8 mouse cellular contexts compared by ENCODE assay signal in the genomic region with DNA sequence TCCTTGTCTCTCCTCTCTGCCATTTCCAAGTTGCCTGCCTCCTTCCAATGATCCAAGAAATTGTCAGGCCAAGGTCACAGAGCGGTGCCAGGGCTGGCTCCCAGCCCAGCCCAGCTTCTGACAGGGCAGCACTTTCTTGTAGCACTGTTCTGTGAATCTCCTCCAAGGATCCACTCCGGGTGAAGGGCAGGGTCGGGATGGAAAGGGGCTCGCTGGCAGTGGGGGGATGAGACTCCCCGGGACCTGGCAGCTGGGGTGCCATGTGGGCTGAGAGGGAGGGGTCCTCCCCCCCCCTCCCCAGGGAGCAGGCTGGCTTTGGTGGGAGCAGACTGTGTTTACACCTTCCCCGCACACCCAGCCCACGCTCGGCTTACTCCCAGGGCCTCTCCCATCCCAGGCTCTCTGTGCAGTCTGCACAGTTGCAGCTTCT. TPM values are rescaled to one million over a fixed set of nuclear protein-coding genes. Genes with fewer than 3 reads are reported as not detected.
A peak's percentile ranks its signal among the peaks of the same experiment; 100 is the strongest.
DNase-seq lines count a peak whose midpoint lies in the region; ATAC-seq lines count a peak whose summit lies in the region.

No protein-coding gene starts in this region.

- H3K4me2 ChIP-seq in heart, embryonic 14.5 days (ENCODE audit: low read length), result no peak overlapping the region

- no peaks in the 10 kb centered on the region for H3K36me3 ChIP-seq in heart, embryonic 14.5 days (ENCODE audit: control insufficient read depth, insufficient read depth, low read length)
- no peaks in the 10 kb centered on the region for H3K36me3 ChIP-seq in forebrain, embryonic 10.5 days (replicated peaks)
- no peaks in the 10 kb centered on the region for H3K36me3 ChIP-seq in limb, embryonic 10.5 days

- DNase-seq in heart, adult 8-10 months (ENCODE audit: low spot score), result no peak
- DNase-seq in adrenal gland, adult 8-10 months, result peak; percentile 74
- no peak for DNase-seq in forebrain, embryonic 10.5 days (ENCODE audit: extremely low spot score, low spot score)
- no peak for DNase-seq in limb, embryonic 10.5 days (ENCODE audit: low spot score)

- ATAC-seq in heart, embryonic 14.5 days (ENCODE audit: insufficient number of reproducible peaks, insufficient read depth, low FRiP score, low read depth), result no peak
- no peak for ATAC-seq in megakaryocyte progenitor cell, adult 5-6 weeks (replicated peaks; ENCODE audit: poor library complexity)
- ATAC-seq in megakaryocyte, adult 5-6 weeks (ENCODE audit: poor library complexity, severe bottlenecking), result no peak
- ATAC-seq in megakaryocyte-erythroid progenitor cell, adult 5-6 weeks (replicated peaks; ENCODE audit: low FRiP score, low TSS enrichment, poor library complexity, severe bottlenecking), result no peak

- 0 out of 4 replicates have a peak overlapping the region, but pooled peaks of 1 of the 2 experiments have one; percentile 10 for H3K27ac ChIP-seq in heart, embryonic 14.5 days (replicated peaks in 1 of 2; ENCODE audit: control insufficient read depth in 1 of 2, insufficient read depth in 1 of 2, low read depth in 2 of 2, low read length in 2 of 2)
- peak overlapping the region; percentile 64 for H3K27ac ChIP-seq in forebrain, embryonic 10.5 days
- H3K27ac ChIP-seq in limb, embryonic 10.5 days, result peak overlapping the region; percentile 63; the same call in 1 of the 2 replicates

- 0 out of 2 replicates have a peak, but pooled peaks cover 5% of the 10 kb centered on the region for H3K27me3 ChIP-seq in heart, embryonic 14.5 days (ENCODE audit: control insufficient read depth, insufficient read depth, low read length)
- peaks cover 53% of the 10 kb centered on the region for H3K27me3 ChIP-seq in forebrain, embryonic 10.5 days (ENCODE audit: poor library complexity, severe bottlenecking)
- peaks cover 34% of the 10 kb centered on the region for H3K27me3 ChIP-seq in limb, embryonic 10.5 days (ENCODE audit: low read depth, poor library complexity, severe bottlenecking)

- H3K4me3 ChIP-seq in heart, embryonic 14.5 days (ENCODE audit: control insufficient read depth in 1 of 2, insufficient read depth in 1 of 2, low read depth in 1 of 2, low read length in 2 of 2), result no peak overlapping the region
- H3K4me3 ChIP-seq in forebrain, embryonic 10.5 days, result no peak overlapping the region
- no peak overlapping the region for H3K4me3 ChIP-seq in limb, embryonic 10.5 days

- H3K9me3 ChIP-seq in heart, embryonic 14.5 days (ENCODE audit: control insufficient read depth, low read length), result no peaks in the 10 kb centered on the region
- no peaks in the 10 kb centered on the region for H3K9me3 ChIP-seq in forebrain, embryonic 10.5 days
- H3K9me3 ChIP-seq in limb, embryonic 10.5 days (replicated peaks), result no peaks in the 10 kb centered on the region

- WGBS in heart, embryonic 14.5 days, result 59% methylated on average over 8 of the region's 8 CpGs
- 61% methylated on average over 8 of the region's 8 CpGs for WGBS in forebrain, embryonic 10.5 days
- WGBS in limb, embryonic 10.5 days, result 58% methylated on average over 8 of the region's 8 CpGs

- peak overlapping the region; percentile 18; the same call in 1 of the 2 replicates for H3K9ac ChIP-seq in heart, embryonic 14.5 days (ENCODE audit: low read length)

- peaks cover 36 to 52% of the 10 kb centered on the region in 2 experiments for H3K4me1 ChIP-seq in heart, embryonic 14.5 days (ENCODE audit: control insufficient read depth in 2 of 2, insufficient read depth in 2 of 2, low read length in 2 of 2)
- H3K4me1 ChIP-seq in forebrain, embryonic 10.5 days, result peaks cover 67% of the 10 kb centered on the region
- peaks cover 73% of the 10 kb centered on the region for H3K4me1 ChIP-seq in limb, embryonic 10.5 days

RNA-seq across cellular contexts. Expression of a gene that starts 7.8 kb away (rescaled TPM):
- polyA plus RNA-seq in heart, embryonic 14.5 days (2014; fragmentation: Nextera tagmentation; extraction: Ambion mirVana), result 5.8 and 6.7 TPM in 2 replicates
- 10 to 100 TPM; 40.6 to 64.1 (median 43.0) TPM for total RNA-seq in heart, adult 8-10 months (2022)
- total RNA-seq in adrenal gland, adult 8-10 months (2022), result 10 to 100 TPM; 33.4 to 64.8 (median 48.2) TPM
- polyA plus RNA-seq in forebrain, embryonic 10.5 days (2016; fragmentation: Nextera tagmentation; extraction: Ambion mirVana), result 2.5 and 2.9 TPM in 2 replicates
- 2.7 and 5.8 TPM in 2 replicates for polyA plus RNA-seq in limb, embryonic 10.5 days (2016; fragmentation: Nextera tagmentation; extraction: Ambion mirVana)
- total RNA-seq in megakaryocyte progenitor cell, adult 5-6 weeks (2015), result not detected in 2 replicates
- total RNA-seq in megakaryocyte progenitor cell, adult 5-6 weeks (2017), result not detected in 2 replicates
- total RNA-seq in megakaryocyte, adult 5-6 weeks (2015), result not detected in 2 replicates
- total RNA-seq in megakaryocyte, adult 5-6 weeks (2017), result not detected in 2 replicates
- not detected in 2 replicates for total RNA-seq in megakaryocyte-erythroid progenitor cell, adult 5-6 weeks (2014; fragmentation: Nextera tagmentation)
- total RNA-seq in megakaryocyte-erythroid progenitor cell, adult 5-6 weeks (2017), result not detected in 2 replicates

RNA-seq across cellular contexts. Expression of a gene that starts 8.6 kb away (rescaled TPM):
- 1.3 and 1.9 TPM in 2 replicates for polyA plus RNA-seq in heart, embryonic 14.5 days (2014; fragmentation: Nextera tagmentation; extraction: Ambion mirVana)
- 1 to 10 TPM; 1.4 to 2.0 (median 1.8) TPM for total RNA-seq in heart, adult 8-10 months (2022)
- 10 to 100 TPM; 16.6 to 27.2 (median 22.8) TPM for total RNA-seq in adrenal gland, adult 8-10 months (2022)
- polyA plus RNA-seq in forebrain, embryonic 10.5 days (2016; fragmentation: Nextera tagmentation; extraction: Ambion mirVana), result 0.62 and 1.1 TPM in 2 replicates
- 0.16 and 0.25 TPM in 2 replicates for polyA plus RNA-seq in limb, embryonic 10.5 days (2016; fragmentation: Nextera tagmentation; extraction: Ambion mirVana)
- 0.47 TPM in 1 of 2 replicates, not detected in the other for total RNA-seq in megakaryocyte progenitor cell, adult 5-6 weeks (2015)
- total RNA-seq in megakaryocyte progenitor cell, adult 5-6 weeks (2017), result 0.17 TPM in 1 of 2 replicates, not detected in the other
- 0.80 TPM in 1 of 2 replicates, not detected in the other for total RNA-seq in megakaryocyte, adult 5-6 weeks (2015)
- not detected in 2 replicates for total RNA-seq in megakaryocyte, adult 5-6 weeks (2017)
- 2.1 TPM in 1 of 2 replicates, not detected in the other for total RNA-seq in megakaryocyte-erythroid progenitor cell, adult 5-6 weeks (2014; fragmentation: Nextera tagmentation)
- not detected in 2 replicates for total RNA-seq in megakaryocyte-erythroid progenitor cell, adult 5-6 weeks (2017)

RNA-seq across cellular contexts. Expression of a gene that starts 35.1 kb away (rescaled TPM):
- 6.4 and 6.6 TPM in 2 replicates for polyA plus RNA-seq in heart, embryonic 14.5 days (2014; fragmentation: Nextera tagmentation; extraction: Ambion mirVana)
- 10 to 100 TPM in 3 of 4 experiments, 1 to 10 TPM in 1; 8.7 to 12.6 (median 10.6) TPM for total RNA-seq in heart, adult 8-10 months (2022)
- total RNA-seq in adrenal gland, adult 8-10 months (2022), result 10 to 100 TPM; 13.3 to 20.5 (median 15.0) TPM
- 3.5 and 4.0 TPM in 2 replicates for polyA plus RNA-seq in forebrain, embryonic 10.5 days (2016; fragmentation: Nextera tagmentation; extraction: Ambion mirVana)
- polyA plus RNA-seq in limb, embryonic 10.5 days (2016; fragmentation: Nextera tagmentation; extraction: Ambion mirVana), result 4.4 and 5.2 TPM in 2 replicates
- 3.7 and 4.9 TPM in 2 replicates for total RNA-seq in megakaryocyte progenitor cell, adult 5-6 weeks (2015)
- total RNA-seq in megakaryocyte progenitor cell, adult 5-6 weeks (2017), result 2.7 and 3.5 TPM in 2 replicates
- 20.9 and 21.8 TPM in 2 replicates for total RNA-seq in megakaryocyte, adult 5-6 weeks (2015)
- 16.2 TPM in 2 replicates for total RNA-seq in megakaryocyte, adult 5-6 weeks (2017)
- 4.1 and 6.1 TPM in 2 replicates for total RNA-seq in megakaryocyte-erythroid progenitor cell, adult 5-6 weeks (2014; fragmentation: Nextera tagmentation)
- total RNA-seq in megakaryocyte-erythroid progenitor cell, adult 5-6 weeks (2017), result 1.3 and 3.3 TPM in 2 replicates

Comparison
In these comparisons a context has a peak if more than half of its experiments do, and no peak if none do; other contexts are left out.
1. RNA of a gene that starts 7.8 kb away (total RNA-seq): 33.4 to 64.8 TPM in adrenal gland, adult 8-10 months and 40.6 to 64.1 TPM in heart, adult 8-10 months; not detected in megakaryocyte progenitor cell, adult 5-6 weeks, not detected in megakaryocyte, adult 5-6 weeks and not detected in megakaryocyte-erythroid progenitor cell, adult 5-6 weeks; every median in the first group is over 10 times any median in the second.
2. RNA of a gene that starts 8.6 kb away (total RNA-seq): 16.6 to 27.2 TPM in adrenal gland, adult 8-10 months; 2.1 TPM in megakaryocyte-erythroid progenitor cell, adult 5-6 weeks, 1.4 to 2.0 TPM in heart, adult 8-10 months, 0.17 to 0.47 TPM in megakaryocyte progenitor cell, adult 5-6 weeks and 0.80 TPM in megakaryocyte, adult 5-6 weeks; every median in the first group is over 4 times any median in the second.